Mouse (Mus musculus) T-helper 2 cell (primary cell): ENCODE data around the gene Clybl.

Source experiments
- in situ Hi-C: fragments of 300-600 bp; cut with MboI, MseI; formaldehyde crosslinking; loops from one replicate; pipeline ENCODE4 v1.15.1; 2025; ENCODE audit warnings: high pct_unique_total_duplicates

The Clybl gene

GRCm38 (mm10) chr14:122300261-122300660 lies 118.8 kb downstream of the Clybl start:
- in situ Hi-C loops, result no loop called here

- in situ Hi-C loops, result no loop called here
These were observed 122.3 kb downstream of the Clybl start for GRCm38 (mm10) chr14:122303821-122304220.

- in situ Hi-C loops, result no loop called here
These were observed 123.6 kb downstream of the Clybl start for GRCm38 (mm10) chr14:122305132-122305531.

GRCm38 (mm10) chr14:122312415-122312814 lies 130.9 kb downstream of the Clybl start:
- in situ Hi-C loops, result no loop called here

- in situ Hi-C loops, result no loop called here
These were observed 131.8 kb downstream of the Clybl start for GRCm38 (mm10) chr14:122313328-122313727.

GRCm38 (mm10) chr14:122315743-122316142 lies 134.2 kb downstream of the Clybl start:
- in situ Hi-C loops, result no loop called here

GRCm38 (mm10) chr14:122322136-122322535 lies 140.6 kb downstream of the Clybl start:
- in situ Hi-C loops, result no loop called here

- in situ Hi-C loops, result no loop called here
These were observed 142.4 kb downstream of the Clybl start for GRCm38 (mm10) chr14:122323838-122324458.

GRCm38 (mm10) chr14:122330136-122330535 lies 148.6 kb downstream of the Clybl start:
- in situ Hi-C loops, result no loop called here

GRCm38 (mm10) chr14:122330716-122331115 lies 149.2 kb downstream of the Clybl start:
- in situ Hi-C loops, result no loop called here

GRCm38 (mm10) chr14:122331635-122332460 lies 150.3 kb downstream of the Clybl start:
- in situ Hi-C loops, result no loop called here

- in situ Hi-C loops, result no loop called here
These were observed 155.5 kb downstream of the Clybl start for GRCm38 (mm10) chr14:122336957-122337356.

- in situ Hi-C loops, result no loop called here
These were observed 157.3 kb downstream of the Clybl start for GRCm38 (mm10) chr14:122338784-122339183.

GRCm38 (mm10) chr14:122340141-122340540 lies 158.6 kb downstream of the Clybl start:
- in situ Hi-C loops, result no loop called here

GRCm38 (mm10) chr14:122341591-122342360 lies 160.3 kb downstream of the Clybl start:
- in situ Hi-C loops, result no loop called here

GRCm38 (mm10) chr14:122344272-122345224 lies 163.0 kb downstream of the Clybl start:
- in situ Hi-C loops, result no loop called here

- in situ Hi-C loops, result no loop called here
These were observed 166.6 kb downstream of the Clybl start for GRCm38 (mm10) chr14:122348069-122348468.

GRCm38 (mm10) chr14:122349326-122349725 lies 167.8 kb downstream of the Clybl start:
- in situ Hi-C loops, result no loop called here

GRCm38 (mm10) chr14:122349761-122350160 lies 168.3 kb downstream of the Clybl start:
- in situ Hi-C loops, result no loop called here

- in situ Hi-C loops, result no loop called here
These were observed 169.3 kb downstream of the Clybl start for GRCm38 (mm10) chr14:122350766-122351165.

- in situ Hi-C loops, result no loop called here
These were observed 175.8 kb downstream of the Clybl start for GRCm38 (mm10) chr14:122357316-122357715.
